Mouse (Mus musculus) c-Kit-positive CD71-positive TER-119-positive erythroid progenitor cells, embryonic 14.5 days (primary cell): Measurements from ENCODE around the gene Itgb2.

ENCODE experiments used
- DNase-seq: peaks from one replicate; pipeline ENCODE4 v3.0.0-alpha.2; 2013; ENCODE audit warnings: low spot score

The Itgb2 gene

GRCm38 (mm10) chr10:77550874-77551273 is 20.8 kb downstream of the Itgb2 start:
- DNase-seq = no peak

GRCm38 (mm10) chr10:77552162-77552561 is 22.1 kb downstream of the Itgb2 start:
- DNase-seq = no peak

- DNase-seq = no peak
Observed at GRCm38 (mm10) chr10:77553285-77553684, 23.2 kb downstream of the Itgb2 start.

DNA sequence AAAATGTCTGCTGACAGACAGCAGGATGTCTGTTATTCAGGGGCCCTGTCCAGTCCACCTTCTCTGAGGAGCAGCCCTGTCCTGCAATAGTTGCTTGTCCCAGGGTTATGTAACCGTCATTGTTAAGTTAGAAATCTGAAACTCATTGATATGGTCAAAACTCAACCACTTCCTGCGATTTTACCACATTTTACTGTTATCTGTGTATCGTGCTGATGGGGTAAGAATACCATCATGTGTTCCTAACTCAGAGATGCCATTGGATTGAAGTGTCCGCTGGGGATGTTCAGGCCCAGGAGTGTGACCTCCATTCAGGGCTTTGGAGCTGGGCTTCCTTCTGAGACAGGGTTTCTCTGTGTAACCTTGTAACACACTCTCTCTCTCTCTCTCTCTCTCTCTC is 24.9 kb downstream of the Itgb2 start:
- DNase-seq = no peak

- DNase-seq = no peak
Observed at GRCm38 (mm10) chr10:77556631-77557030, 26.6 kb downstream of the Itgb2 start.

GRCm38 (mm10) chr10:77557641-77558040 is 27.6 kb downstream of the Itgb2 start:
- no peak for DNase-seq

DNA sequence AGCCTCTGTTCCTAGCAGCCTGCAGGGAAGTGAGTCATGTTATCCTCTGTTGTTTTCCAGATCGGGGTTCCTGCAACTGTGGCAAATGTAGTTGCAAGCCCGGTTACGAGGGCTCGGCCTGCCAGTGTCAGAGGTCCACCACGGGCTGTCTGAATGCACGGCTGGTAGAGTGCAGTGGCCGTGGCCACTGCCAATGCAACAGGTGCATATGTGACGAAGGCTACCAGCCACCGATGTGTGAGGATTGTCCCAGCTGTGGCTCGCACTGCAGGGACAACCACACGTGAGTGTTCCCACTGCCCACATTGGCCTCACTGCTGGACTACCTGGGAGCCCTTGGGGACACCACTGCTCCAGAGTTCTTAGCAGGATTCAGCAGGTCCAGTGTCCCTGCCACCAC is 30.0 kb downstream of the Itgb2 start:
- no peak for DNase-seq

- no peak for DNase-seq
Observed at GRCm38 (mm10) chr10:77560830-77561229, 30.8 kb downstream of the Itgb2 start.

GRCm38 (mm10) chr10:77561508-77561907 is 31.5 kb downstream of the Itgb2 start:
- peak; percentile 33 for DNase-seq

GRCm38 (mm10) chr10:77565005-77565404 is 35.0 kb downstream of the Itgb2 start:
- no peak for DNase-seq

- peak; percentile 75 for DNase-seq
Observed at GRCm38 (mm10) chr10:77566651-77567050, 36.6 kb downstream of the Itgb2 start.

- DNase-seq = no peak
Observed at GRCm38 (mm10) chr10:77569481-77569880, 39.4 kb downstream of the Itgb2 start.

DNA sequence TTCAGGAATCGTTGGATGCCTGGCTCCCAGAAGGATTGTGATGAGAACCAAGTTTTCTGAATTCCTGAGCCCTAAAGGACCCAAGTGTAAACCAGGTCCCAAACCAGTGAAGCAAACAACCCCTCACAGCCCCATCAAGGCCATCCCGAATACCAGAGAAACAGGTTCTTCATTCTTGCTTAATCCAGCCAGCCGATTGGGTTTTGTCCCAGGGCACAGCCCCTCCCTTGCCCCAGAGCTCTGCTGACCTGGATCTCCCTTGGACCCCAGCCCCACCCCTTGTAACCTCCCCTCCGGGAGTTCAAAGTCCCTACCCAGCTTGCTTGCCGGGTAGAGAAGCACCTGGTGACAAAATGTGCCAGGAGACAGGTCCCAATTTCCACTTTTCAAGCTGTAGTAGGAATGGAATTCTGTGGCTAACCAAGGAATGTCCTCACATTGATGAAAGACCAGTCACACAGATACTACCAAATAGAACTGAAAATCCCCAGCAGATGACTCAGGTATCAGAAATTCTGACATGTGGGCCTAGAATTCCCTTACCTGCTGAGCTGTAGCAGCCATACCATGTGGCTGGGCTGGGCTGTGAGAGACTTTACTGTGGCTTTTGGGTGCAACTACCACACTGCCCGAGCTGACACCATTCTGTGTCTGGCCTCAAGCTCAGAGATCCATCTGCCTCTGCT is 40.1 kb downstream of the Itgb2 start:
- DNase-seq = no peak

DNA sequence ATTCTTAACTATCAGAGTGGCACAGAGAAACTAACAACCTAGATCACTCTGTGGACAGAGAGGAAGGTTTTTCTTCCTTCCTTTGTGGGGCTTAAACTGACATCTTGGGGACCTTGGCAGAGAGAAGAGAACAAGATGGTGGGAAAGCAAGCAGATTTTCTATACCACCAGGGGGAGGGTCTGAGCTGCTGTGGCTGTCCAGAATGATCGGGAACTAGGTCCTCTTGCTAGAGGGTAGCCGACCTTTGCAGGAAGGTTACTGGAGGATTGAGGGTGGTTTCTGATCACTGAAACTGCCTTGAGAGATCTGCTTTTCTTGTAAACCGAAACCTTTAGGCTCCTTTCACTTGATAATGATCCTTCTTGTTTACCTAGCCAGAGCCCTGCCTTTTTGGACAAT is 42.2 kb downstream of the Itgb2 start:
- DNase-seq = no peak

DNA sequence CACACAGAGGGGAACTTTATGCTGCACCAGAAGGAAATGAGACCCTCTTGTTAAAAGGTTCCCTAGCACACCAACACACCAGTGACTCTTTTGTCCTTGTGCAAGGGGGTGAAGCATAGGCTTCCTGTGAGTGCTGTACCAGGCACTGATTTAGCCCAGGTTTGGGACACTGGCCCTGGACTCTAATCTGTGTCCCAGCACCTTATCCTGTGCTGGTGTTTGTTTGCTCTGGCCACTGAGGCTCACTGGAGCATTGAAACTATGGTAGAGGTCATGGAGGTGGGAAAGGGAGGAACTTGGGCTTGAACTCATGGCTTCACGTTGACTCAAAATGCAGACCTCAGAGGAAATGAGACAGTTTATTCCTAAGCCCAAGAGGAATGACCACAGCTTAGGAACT is 43.1 kb downstream of the Itgb2 start:
- DNase-seq = no peak

- DNase-seq = no peak
Observed at GRCm38 (mm10) chr10:77580027-77580920, 50.2 kb downstream of the Itgb2 start.

DNA sequence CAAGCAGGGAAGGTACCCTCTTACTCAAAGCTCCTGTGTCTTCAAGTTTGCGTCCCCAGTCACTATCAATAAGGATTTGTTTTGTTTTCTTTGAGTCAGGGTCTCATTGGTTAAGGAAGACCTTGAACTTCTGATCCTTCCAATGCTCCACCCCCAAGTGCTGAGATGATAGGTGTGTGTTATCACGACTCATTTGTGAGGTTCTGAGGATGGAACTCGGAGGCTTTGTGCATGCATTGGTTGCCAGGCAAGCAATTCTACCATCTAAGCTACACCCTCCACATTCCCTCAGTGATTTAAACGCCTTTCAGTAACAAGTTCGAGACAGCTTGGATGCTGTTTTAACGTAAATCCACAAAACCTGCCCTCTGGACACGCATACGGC is 51.0 kb downstream of the Itgb2 start:
- no peak for DNase-seq

DNA sequence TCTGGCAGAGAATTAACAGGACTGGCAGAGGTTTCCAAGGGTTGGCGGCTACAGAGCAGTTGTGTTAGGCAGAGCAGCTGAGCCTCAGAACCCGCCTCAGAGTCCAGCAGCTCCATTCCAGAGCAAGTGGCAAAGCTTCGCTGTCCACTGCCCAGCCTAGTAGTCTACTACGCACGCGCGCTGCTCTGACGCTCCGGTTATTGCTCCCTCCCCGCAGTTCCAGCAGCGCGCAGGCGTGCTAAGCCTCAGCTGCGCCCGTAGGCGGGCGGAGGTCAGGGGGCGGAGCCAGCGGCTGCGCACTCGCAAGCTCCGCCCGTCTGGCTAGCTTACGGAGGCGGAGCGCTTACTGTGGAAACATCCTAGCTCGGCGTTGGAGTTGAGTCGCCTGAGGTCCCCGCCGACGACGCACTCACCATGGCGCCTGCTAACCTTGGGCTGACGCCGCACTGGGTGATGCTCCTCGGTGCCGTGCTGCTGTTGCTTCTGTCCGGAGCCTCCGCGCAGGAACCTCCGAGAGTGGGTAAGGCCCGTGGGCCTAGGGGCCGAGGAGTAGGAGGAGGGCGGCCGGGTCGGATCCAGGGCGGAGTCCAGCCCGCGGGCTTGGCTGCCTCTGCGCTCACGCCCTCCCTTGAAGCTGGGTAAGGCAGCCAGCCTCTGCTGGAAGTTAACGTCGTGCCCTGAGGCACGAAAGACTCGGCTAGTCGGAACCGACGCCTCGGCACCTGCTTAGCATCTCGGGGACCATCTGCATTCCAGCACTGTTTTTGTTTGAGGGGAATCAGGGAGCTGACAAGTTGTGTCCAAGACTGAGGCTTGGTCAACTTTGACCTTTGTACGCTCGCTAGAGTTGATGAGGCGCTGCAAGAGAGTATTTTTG is 51.6 kb downstream of the Itgb2 start, which contains the start of gene Pttg1ip:
Gene Pttg1ip (plus strand): TSS at position 313 of the 877 bp plus-strand sequence.
- DNase-seq = peak; percentile 95

GRCm38 (mm10) chr10:77582285-77582618 is 52.2 kb downstream of the Itgb2 start:
- DNase-seq = peak; percentile 34

- peak; percentile 69 for DNase-seq
Observed at GRCm38 (mm10) chr10:77583795-77584422, 53.9 kb downstream of the Itgb2 start.

DNA sequence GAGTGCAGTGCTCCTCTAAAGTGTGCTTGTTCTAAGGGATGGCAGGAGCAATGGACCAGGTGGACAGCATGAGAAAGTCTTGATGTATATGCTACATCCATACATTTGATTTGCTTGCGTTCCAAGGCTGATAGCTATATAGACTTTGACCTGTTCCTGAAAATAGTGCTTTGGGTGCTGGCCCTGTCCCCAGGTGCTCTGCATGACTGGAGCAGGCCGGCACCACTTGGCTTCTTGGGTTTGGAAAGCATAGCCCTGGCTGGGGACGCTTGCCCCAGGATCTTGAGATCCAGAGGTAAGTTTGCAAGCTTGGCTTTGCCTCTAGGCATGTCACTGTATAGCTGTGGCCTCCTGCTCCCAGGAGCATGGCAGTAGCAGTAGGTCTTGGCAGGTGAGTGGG is 56.6 kb downstream of the Itgb2 start:
- no peak for DNase-seq
